In genomic region chr5:122888612-122889214, GRCm38 (mm10) we compare ENCODE assay signal across 20 mouse cellular contexts. TPM values are rescaled to one million over a fixed set of nuclear protein-coding genes. Genes with fewer than 3 reads are reported as not detected.
DNase-seq lines count a peak whose midpoint lies in the region; ATAC-seq and TF ChIP-seq lines count a peak whose summit lies in the region.
"Had no signal": no experiment of that assay in that cellular context is flagged by ENCODE, and none has a peak within 500 bp of the region (broad histone marks: within the 10 kb centered on the region; RNA-seq: fewer than 3 reads in every experiment).

No protein-coding gene starts in this region.

- WGBS in intestine, postnatal 0 days: 93% methylated on average over 16 of the region's 16 CpGs
- 92% methylated on average over 16 of the region's 16 CpGs for WGBS in intestine, embryonic 15.5 days
- WGBS in neural tube, embryonic 15.5 days: 90% methylated on average over 16 of the region's 16 CpGs
- WGBS in forebrain, embryonic 10.5 days: 93% methylated on average over 16 of the region's 16 CpGs

- no peak overlapping the region for H3K4me3 ChIP-seq in intestine, postnatal 0 days (ENCODE audit: low read depth, low read length)
- no peak overlapping the region for H3K4me3 ChIP-seq in intestine, embryonic 15.5 days (replicated peaks)
- H3K4me3 ChIP-seq in neural tube, embryonic 15.5 days (replicated peaks): no peak overlapping the region
- H3K4me3 ChIP-seq in forebrain, embryonic 10.5 days: no peak overlapping the region
- H3K4me3 ChIP-seq: megakaryocyte, embryonic 14.5 days had no signal

- H3K27ac ChIP-seq in intestine, postnatal 0 days (ENCODE audit: low read depth, low read length): no peak overlapping the region
- H3K27ac ChIP-seq in intestine, embryonic 15.5 days: no peak overlapping the region
- no peak overlapping the region for H3K27ac ChIP-seq in neural tube, embryonic 15.5 days (replicated peaks)
- H3K27ac ChIP-seq in forebrain, embryonic 10.5 days: no peak overlapping the region
- H3K27ac ChIP-seq: hindbrain, embryonic 14.5 days had no signal

- no peaks in the 10 kb centered on the region for H3K36me3 ChIP-seq in intestine, postnatal 0 days (ENCODE audit: control insufficient read depth, insufficient read depth)
- H3K36me3 ChIP-seq in intestine, embryonic 15.5 days: no peaks in the 10 kb centered on the region
- H3K36me3 ChIP-seq in neural tube, embryonic 15.5 days: no peaks in the 10 kb centered on the region
- H3K36me3 ChIP-seq in forebrain, embryonic 10.5 days (replicated peaks): peaks cover 51% of the 10 kb centered on the region

- TF ChIP-seq CTCF in intestine, postnatal 0 days (IDR thresholded peaks at IDR 0.05; ENCODE audit: low read depth): no peak

- no peaks in the 10 kb centered on the region for H3K9me3 ChIP-seq in intestine, postnatal 0 days (ENCODE audit: control insufficient read depth)
- H3K9me3 ChIP-seq in intestine, embryonic 15.5 days: no peaks in the 10 kb centered on the region
- no peaks in the 10 kb centered on the region for H3K9me3 ChIP-seq in neural tube, embryonic 15.5 days (replicated peaks)
- H3K9me3 ChIP-seq in forebrain, embryonic 10.5 days: no peaks in the 10 kb centered on the region
- H3K9me3 ChIP-seq: G1E; megakaryocyte, embryonic 14.5 days had no signal

- ATAC-seq in cerebellum, adult (ENCODE audit: insufficient number of reproducible peaks, low FRiP score, low TSS enrichment): no peak
- no peak for ATAC-seq in intestine, postnatal 0 days
- no peak for ATAC-seq in intestine, embryonic 15.5 days
- no peak for ATAC-seq in neural tube, embryonic 15.5 days (ENCODE audit: low FRiP score)
- ATAC-seq: forebrain, embryonic 16.5 days; midbrain, embryonic 16.5 days had no signal

- no peaks in the 10 kb centered on the region for H3K27me3 ChIP-seq in intestine, postnatal 0 days (replicated peaks; ENCODE audit: control insufficient read depth, insufficient read depth, low read length)
- no peaks in the 10 kb centered on the region for H3K27me3 ChIP-seq in intestine, embryonic 15.5 days (replicated peaks)
- no peaks in the 10 kb centered on the region for H3K27me3 ChIP-seq in neural tube, embryonic 15.5 days (replicated peaks)
- H3K27me3 ChIP-seq in forebrain, embryonic 10.5 days (ENCODE audit: poor library complexity, severe bottlenecking): no peaks in the 10 kb centered on the region
- H3K27me3 ChIP-seq: megakaryocyte, embryonic 14.5 days had no signal

- 0 out of 2 replicates have a peak, but pooled peaks cover 4% of the 10 kb centered on the region for H3K4me1 ChIP-seq in intestine, postnatal 0 days (replicated peaks; ENCODE audit: control insufficient read depth, insufficient read depth, low read length)
- peaks cover 7% of the 10 kb centered on the region for H3K4me1 ChIP-seq in intestine, embryonic 15.5 days (replicated peaks)
- H3K4me1 ChIP-seq in neural tube, embryonic 15.5 days: peaks cover 30% of the 10 kb centered on the region
- H3K4me1 ChIP-seq in forebrain, embryonic 10.5 days: peaks cover 5% of the 10 kb centered on the region

- peak; percentile 71 for DNase-seq in cerebellum, adult 11-12 months
- peak; percentile 23 for DNase-seq in ZHBTc4 (ENCODE audit: low read depth, low spot score)
- DNase-seq in cerebellum, postnatal 25 days: peak; percentile 63 to 68
- no peak for DNase-seq in forebrain, embryonic 10.5 days (ENCODE audit: extremely low spot score, low spot score)
- DNase-seq: adrenal gland, postnatal 14 days; gastrocnemius, postnatal 25 days; heart, postnatal 10 days; lung, adult 2 months; right cerebral cortex, postnatal 25 days; thymus, adult 2 months had no signal

- H3K9ac ChIP-seq in intestine, postnatal 0 days (ENCODE audit: low read depth, low read length): 0 out of 2 replicates have a peak overlapping the region, but pooled peaks have one; percentile 7
- no peak overlapping the region for H3K9ac ChIP-seq in intestine, embryonic 15.5 days
- H3K9ac ChIP-seq in neural tube, embryonic 15.5 days (replicated peaks): no peak overlapping the region
- H3K9ac ChIP-seq: hindbrain, embryonic 14.5 days had no signal

- H3K4me2 ChIP-seq in intestine, postnatal 0 days (replicated peaks; ENCODE audit: low read depth): no peak overlapping the region
- no peak overlapping the region; the same call in 1 of the 2 replicates for H3K4me2 ChIP-seq in intestine, embryonic 15.5 days (replicated peaks)
- H3K4me2 ChIP-seq in neural tube, embryonic 15.5 days: no peak overlapping the region
- H3K4me2 ChIP-seq: hindbrain, embryonic 14.5 days; liver, embryonic 11.5 days had no signal

RNA-seq across cellular contexts. Expression of gene Rnf34, which starts 38.9 kb away (rescaled TPM):
- polyA plus RNA-seq in intestine, postnatal 0 days (2015; fragmentation: Nextera tagmentation; extraction: Ambion mirVana): 18.3 and 21.0 TPM in 2 replicates
- 25.9 and 30.7 TPM in 2 replicates for polyA plus RNA-seq in intestine, embryonic 15.5 days (2015; fragmentation: Nextera tagmentation; extraction: Ambion mirVana)
- polyA plus RNA-seq in neural tube, embryonic 15.5 days (2015; fragmentation: Nextera tagmentation; extraction: Ambion mirVana): 41.4 and 43.6 TPM in 2 replicates
- polyA plus RNA-seq in forebrain, embryonic 10.5 days (2016; fragmentation: Nextera tagmentation; extraction: Ambion mirVana): 48.5 and 53.4 TPM in 2 replicates
